Mouse (Mus musculus): Measurements from ENCODE around the gene Zmynd8. TPM values are rescaled to one million over a fixed set of nuclear protein-coding genes. Genes with fewer than 3 reads are reported as not detected.
A peak's percentile ranks its signal among the peaks of the same experiment; 100 is the strongest.

Zmynd8 gene
- polyA plus RNA-seq, 1 experiment from 2014 or later, result 79.5 TPM

- peak overlapping the region; percentile 73 for H3K4me2 ChIP-seq
Observed at GRCm38 (mm10) chr2:165885225-165885950, 13.4 kb downstream of the Zmynd8 start.

GRCm38 (mm10) chr2:165884577-165885224 is 14.1 kb downstream of the Zmynd8 start:
- no peaks in the 10 kb centered on the region for H3K36me3 ChIP-seq
- peak overlapping the region; percentile 38 for H3K4me3 ChIP-seq (replicated peaks)

More at GRCm38 (mm10) chr2:165885225-165885950, 13.4 kb downstream of the Zmynd8 start:
- H3K4me3 ChIP-seq (replicated peaks), result no peak overlapping the region
- H3K9ac ChIP-seq (replicated peaks), result peak overlapping the region; percentile 40
- WGBS, result 7% methylated on average over 13 of the region's 17 CpGs
- no peaks in the 10 kb centered on the region for H3K36me3 ChIP-seq
- ATAC-seq (ENCODE audit: low FRiP score), result peak; percentile 36
- no peaks in the 10 kb centered on the region for H3K9me3 ChIP-seq (replicated peaks)
- no peaks in the 10 kb centered on the region for H3K27me3 ChIP-seq (replicated peaks)
- peak overlapping the region; percentile 99 for H3K27ac ChIP-seq (replicated peaks)
- H3K4me1 ChIP-seq, result peaks cover 90% of the 10 kb centered on the region

GRCm38 (mm10) chr2:165883846-165884576 is 14.8 kb downstream of the Zmynd8 start:
- H3K4me1 ChIP-seq, result peaks cover 99% of the 10 kb centered on the region
- no peak for ATAC-seq (ENCODE audit: low FRiP score)
- peak overlapping the region; percentile 73 for H3K4me2 ChIP-seq
- peak overlapping the region; percentile 99 for H3K27ac ChIP-seq (replicated peaks)
- WGBS, result 13% methylated on average over 11 of the region's 11 CpGs
- H3K9ac ChIP-seq (replicated peaks), result peak overlapping the region; percentile 53
- no peaks in the 10 kb centered on the region for H3K27me3 ChIP-seq (replicated peaks)
- H3K36me3 ChIP-seq, result no peaks in the 10 kb centered on the region
- peak overlapping the region; percentile 38 for H3K4me3 ChIP-seq (replicated peaks)
- H3K9me3 ChIP-seq (replicated peaks), result no peaks in the 10 kb centered on the region

More at GRCm38 (mm10) chr2:165884577-165885224, 14.1 kb downstream of the Zmynd8 start:
- no peaks in the 10 kb centered on the region for H3K27me3 ChIP-seq (replicated peaks)
- H3K27ac ChIP-seq (replicated peaks), result peak overlapping the region; percentile 99
- H3K9ac ChIP-seq (replicated peaks), result peak overlapping the region; percentile 53
- H3K4me1 ChIP-seq, result peaks cover 97% of the 10 kb centered on the region
- 4% methylated on average over 20 of the region's 21 CpGs for WGBS
- peak; percentile 64; the same call in 1 of the 2 replicates for ATAC-seq (ENCODE audit: low FRiP score)
- H3K9me3 ChIP-seq (replicated peaks), result no peaks in the 10 kb centered on the region
- peak overlapping the region; percentile 73 for H3K4me2 ChIP-seq

GRCm38 (mm10) chr2:165883006-165883405 is 15.8 kb downstream of the Zmynd8 start:
- 8% methylated on average over 6 of the region's 6 CpGs for WGBS
- Histone ChIP-seq H3K4me2 (peak overlapping the region; percentile 73), H3K9ac (replicated peaks) (peak overlapping the region; percentile 53), H3K27me3 (replicated peaks) (no peaks in the 10 kb centered on the region), H3K36me3 (no peaks in the 10 kb centered on the region), H3K27ac (replicated peaks) (peak overlapping the region; percentile 99), H3K4me1 (peaks cover 97% of the 10 kb centered on the region), H3K4me3 (replicated peaks) (peak overlapping the region; percentile 38), H3K9me3 (replicated peaks) (no peaks in the 10 kb centered on the region)
- no peak for ATAC-seq (ENCODE audit: low FRiP score)

- H3K4me2 ChIP-seq, result peak overlapping the region; percentile 73
- H3K36me3 ChIP-seq, result no peaks in the 10 kb centered on the region
- peak overlapping the region; percentile 38 for H3K4me3 ChIP-seq (replicated peaks)
- peaks cover 97% of the 10 kb centered on the region for H3K4me1 ChIP-seq
- no peaks in the 10 kb centered on the region for H3K27me3 ChIP-seq (replicated peaks)
- H3K27ac ChIP-seq (replicated peaks), result peak overlapping the region; percentile 99
- ATAC-seq (ENCODE audit: low FRiP score), result no peak
- H3K9me3 ChIP-seq (replicated peaks), result no peaks in the 10 kb centered on the region
- peak overlapping the region; percentile 53 for H3K9ac ChIP-seq (replicated peaks)
- WGBS, result 9% methylated on average over 13 of the region's 13 CpGs
Observed at GRCm38 (mm10) chr2:165881585-165882431, 17.0 kb downstream of the Zmynd8 start.

GRCm38 (mm10) chr2:165881220-165881584 is 17.6 kb downstream of the Zmynd8 start:
- peaks cover 97% of the 10 kb centered on the region for H3K4me1 ChIP-seq
- H3K9me3 ChIP-seq (replicated peaks), result no peaks in the 10 kb centered on the region
- peak overlapping the region; percentile 73 for H3K4me2 ChIP-seq
- H3K36me3 ChIP-seq, result no peaks in the 10 kb centered on the region
- WGBS, result under 1% methylated on average over 3 of the region's 3 CpGs
- ATAC-seq (ENCODE audit: low FRiP score), result no peak
- H3K4me3 ChIP-seq (replicated peaks), result peak overlapping the region; percentile 38
- H3K27ac ChIP-seq (replicated peaks), result peak overlapping the region; percentile 99
- peak overlapping the region; percentile 53 for H3K9ac ChIP-seq (replicated peaks)
- no peaks in the 10 kb centered on the region for H3K27me3 ChIP-seq (replicated peaks)

- ATAC-seq (ENCODE audit: low FRiP score), result no peak
- Histone ChIP-seq H3K27ac (replicated peaks) (peak overlapping the region; percentile 99), H3K27me3 (replicated peaks) (no peaks in the 10 kb centered on the region), H3K9ac (replicated peaks) (peak overlapping the region; percentile 53), H3K9me3 (replicated peaks) (no peaks in the 10 kb centered on the region), H3K36me3 (no peaks in the 10 kb centered on the region), H3K4me1 (peaks cover 97% of the 10 kb centered on the region), H3K4me2 (peak overlapping the region; percentile 73), H3K4me3 (replicated peaks) (peak overlapping the region; percentile 38)
- 6% methylated on average over 15 of the region's 15 CpGs for WGBS
Observed at GRCm38 (mm10) chr2:165880501-165881182, 18.2 kb downstream of the Zmynd8 start.

GRCm38 (mm10) chr2:165879403-165880178 is 19.2 kb downstream of the Zmynd8 start:
- Histone ChIP-seq H3K36me3 (no peaks in the 10 kb centered on the region), H3K27me3 (replicated peaks) (no peaks in the 10 kb centered on the region), H3K4me3 (replicated peaks) (peak overlapping the region; percentile 38), H3K9ac (replicated peaks) (peak overlapping the region; percentile 53), H3K4me2 (peak overlapping the region; percentile 73), H3K9me3 (replicated peaks) (no peaks in the 10 kb centered on the region), H3K27ac (replicated peaks) (peak overlapping the region; percentile 99), H3K4me1 (peaks cover 97% of the 10 kb centered on the region)
- no peak for ATAC-seq (ENCODE audit: low FRiP score)
- WGBS, result 5% methylated on average over 16 of the region's 16 CpGs

- H3K9ac ChIP-seq (replicated peaks), result peak overlapping the region; percentile 53
- no peaks in the 10 kb centered on the region for H3K27me3 ChIP-seq (replicated peaks)
- H3K36me3 ChIP-seq, result peaks cover 5% of the 10 kb centered on the region
- H3K27ac ChIP-seq (replicated peaks), result peak overlapping the region; percentile 99
- H3K4me2 ChIP-seq, result peak overlapping the region; percentile 73
- 12% methylated on average over 8 of the region's 8 CpGs for WGBS
- ATAC-seq (ENCODE audit: low FRiP score), result no peak
- H3K4me1 ChIP-seq, result peaks cover 98% of the 10 kb centered on the region
- H3K4me3 ChIP-seq (replicated peaks), result peak overlapping the region; percentile 38
- H3K9me3 ChIP-seq (replicated peaks), result no peaks in the 10 kb centered on the region
Observed at GRCm38 (mm10) chr2:165878907-165879361, 19.9 kb downstream of the Zmynd8 start.

GRCm38 (mm10) chr2:165878021-165878585 is 20.7 kb downstream of the Zmynd8 start:
- WGBS, result 8% methylated on average over 10 of the region's 10 CpGs
- no peaks in the 10 kb centered on the region for H3K9me3 ChIP-seq (replicated peaks)

More at GRCm38 (mm10) chr2:165878021-165878585, 20.7 kb downstream of the Zmynd8 start:
- H3K36me3 ChIP-seq, result peaks cover 9% of the 10 kb centered on the region
- peak overlapping the region; percentile 44 for H3K9ac ChIP-seq (replicated peaks)
- H3K27me3 ChIP-seq (replicated peaks), result no peaks in the 10 kb centered on the region
- peak overlapping the region; percentile 99 for H3K27ac ChIP-seq (replicated peaks)
- peak overlapping the region; percentile 73 for H3K4me2 ChIP-seq
- peaks cover 98% of the 10 kb centered on the region for H3K4me1 ChIP-seq
- H3K4me3 ChIP-seq (replicated peaks), result peak overlapping the region; percentile 38
- no peak for ATAC-seq (ENCODE audit: low FRiP score)

Data from neural tube, embryonic 15.5 days (tissue).